Mouse (Mus musculus): ENCODE results near the gene Ccdc137. TPM values are rescaled to one million over a fixed set of nuclear protein-coding genes. Genes with fewer than 3 reads are reported as not detected.

Ccdc137 gene
- polyA plus RNA-seq, 1 experiment from 2014 or later, result 25.4 TPM

GRCm38 (mm10) chr11:120437857-120438385, 20.0 kb upstream of the Ccdc137 start:
- Histone ChIP-seq H3K27me3 (ENCODE audit: control insufficient read depth, insufficient read depth, low read length) (no peaks in the 10 kb centered on the region), H3K27ac (ENCODE audit: low read length) (peak overlapping the region; percentile 81)
- 24% methylated on average over 12 of the region's 12 CpGs for WGBS

GRCm38 (mm10) chr11:120442344-120442743, 15.6 kb upstream of the Ccdc137 start, which contains the start of gene Tspan10:
Gene Tspan10, plus strand, starts transcription at chr11:120442644.
- no peak within 1 kb of the TSS for H3K9ac ChIP-seq (ENCODE audit: low read length)
- H3K27me3 ChIP-seq (ENCODE audit: control insufficient read depth, insufficient read depth, low read length), result no peaks in the 10 kb centered on the region
- no peak within 1 kb of the TSS for H3K4me3 ChIP-seq (ENCODE audit: low read length)
- no peaks in the 10 kb centered on the region for H3K4me1 ChIP-seq (ENCODE audit: control insufficient read depth, insufficient read depth, low read length)
- no peaks in the 10 kb centered on the region for H3K36me3 ChIP-seq (ENCODE audit: control insufficient read depth, insufficient read depth)
- H3K9me3 ChIP-seq (replicated peaks; ENCODE audit: control insufficient read depth, low read length), result no peaks in the 10 kb centered on the region
- no peak within 1 kb of the TSS for H3K27ac ChIP-seq (ENCODE audit: low read length)
- no peak for ATAC-seq (replicated peaks; ENCODE audit: extremely low read depth, insufficient read depth, low FRiP score)
- WGBS, result 82% methylated on average over 3 of the region's 3 CpGs
- no peak within 1 kb of the TSS for H3K4me2 ChIP-seq (ENCODE audit: low read depth, low read length)

More at GRCm38 (mm10) chr11:120437857-120438385, 20.0 kb upstream of the Ccdc137 start:
- Histone ChIP-seq H3K4me1 (ENCODE audit: control insufficient read depth, insufficient read depth, low read length) (peaks cover 11% of the 10 kb centered on the region), H3K36me3 (ENCODE audit: control insufficient read depth, insufficient read depth) (peaks cover 10% of the 10 kb centered on the region), H3K4me3 (ENCODE audit: low read length) (peak overlapping the region; percentile 98), H3K4me2 (ENCODE audit: low read depth, low read length) (peak overlapping the region; percentile 81), H3K9ac (ENCODE audit: low read length) (peak overlapping the region; percentile 96), H3K9me3 (replicated peaks; ENCODE audit: control insufficient read depth, low read length) (no peaks in the 10 kb centered on the region)
- no peak for ATAC-seq (replicated peaks; ENCODE audit: extremely low read depth, insufficient read depth, low FRiP score)

GRCm38 (mm10) chr11:120442765-120443280, 15.1 kb upstream of the Ccdc137 start:
- no peak for ATAC-seq (replicated peaks; ENCODE audit: extremely low read depth, insufficient read depth, low FRiP score)
- WGBS, result 88% methylated on average over 3 of the region's 3 CpGs
- Histone ChIP-seq H3K9ac (ENCODE audit: low read length) (no peak overlapping the region), H3K27ac (ENCODE audit: low read length) (no peak overlapping the region), H3K36me3 (ENCODE audit: control insufficient read depth, insufficient read depth) (no peaks in the 10 kb centered on the region), H3K9me3 (replicated peaks; ENCODE audit: control insufficient read depth, low read length) (no peaks in the 10 kb centered on the region), H3K4me3 (ENCODE audit: low read length) (no peak overlapping the region), H3K4me2 (ENCODE audit: low read depth, low read length) (no peak overlapping the region), H3K4me1 (ENCODE audit: control insufficient read depth, insufficient read depth, low read length) (no peaks in the 10 kb centered on the region), H3K27me3 (ENCODE audit: control insufficient read depth, insufficient read depth, low read length) (no peaks in the 10 kb centered on the region)

- H3K9ac ChIP-seq (ENCODE audit: low read length), result no peak overlapping the region
- ATAC-seq (replicated peaks; ENCODE audit: extremely low read depth, insufficient read depth, low FRiP score), result no peak
- H3K4me2 ChIP-seq (ENCODE audit: low read depth, low read length), result no peak overlapping the region
- no peaks in the 10 kb centered on the region for H3K27me3 ChIP-seq (ENCODE audit: control insufficient read depth, insufficient read depth, low read length)
- no peaks in the 10 kb centered on the region for H3K4me1 ChIP-seq (ENCODE audit: control insufficient read depth, insufficient read depth, low read length)
- 64% methylated on average over 6 of the region's 6 CpGs for WGBS
- H3K36me3 ChIP-seq (ENCODE audit: control insufficient read depth, insufficient read depth), result no peaks in the 10 kb centered on the region
- H3K27ac ChIP-seq (ENCODE audit: low read length), result no peak overlapping the region
- H3K4me3 ChIP-seq (ENCODE audit: low read length), result no peak overlapping the region
- H3K9me3 ChIP-seq (replicated peaks; ENCODE audit: control insufficient read depth, low read length), result no peaks in the 10 kb centered on the region
These were observed 13.8 kb upstream of the Ccdc137 start for GRCm38 (mm10) chr11:120444106-120444505.

GRCm38 (mm10) chr11:120445475-120445874, 12.4 kb upstream of the Ccdc137 start:
- H3K27me3 ChIP-seq (ENCODE audit: control insufficient read depth, insufficient read depth, low read length), result no peaks in the 10 kb centered on the region
- H3K4me1 ChIP-seq (ENCODE audit: control insufficient read depth, insufficient read depth, low read length), result no peaks in the 10 kb centered on the region
- H3K9ac ChIP-seq (ENCODE audit: low read length), result no peak overlapping the region
- ATAC-seq (replicated peaks; ENCODE audit: extremely low read depth, insufficient read depth, low FRiP score), result no peak
- H3K9me3 ChIP-seq (replicated peaks; ENCODE audit: control insufficient read depth, low read length), result no peaks in the 10 kb centered on the region
- no peak overlapping the region for H3K4me2 ChIP-seq (ENCODE audit: low read depth, low read length)
- no peak overlapping the region for H3K4me3 ChIP-seq (ENCODE audit: low read length)
- 50% methylated on average over 3 of the region's 3 CpGs for whole genome bisulfite sequencing
- no peak overlapping the region for H3K27ac ChIP-seq (ENCODE audit: low read length)
- no peaks in the 10 kb centered on the region for H3K36me3 ChIP-seq (ENCODE audit: control insufficient read depth, insufficient read depth)

- no peaks in the 10 kb centered on the region for H3K27me3 ChIP-seq (ENCODE audit: control insufficient read depth, insufficient read depth, low read length)
- no peaks in the 10 kb centered on the region for H3K4me1 ChIP-seq (ENCODE audit: control insufficient read depth, insufficient read depth, low read length)
- 78% methylated on average over 7 of the region's 7 CpGs for WGBS
- H3K36me3 ChIP-seq (ENCODE audit: control insufficient read depth, insufficient read depth), result no peaks in the 10 kb centered on the region
- no peaks in the 10 kb centered on the region for H3K9me3 ChIP-seq (replicated peaks; ENCODE audit: control insufficient read depth, low read length)
- H3K4me3 ChIP-seq (ENCODE audit: low read length), result no peak overlapping the region
- H3K27ac ChIP-seq (ENCODE audit: low read length), result no peak overlapping the region
- no peak overlapping the region for H3K4me2 ChIP-seq (ENCODE audit: low read depth, low read length)
- H3K9ac ChIP-seq (ENCODE audit: low read length), result no peak overlapping the region
- no peak for ATAC-seq (replicated peaks; ENCODE audit: extremely low read depth, insufficient read depth, low FRiP score)
These were observed 10.7 kb upstream of the Ccdc137 start for GRCm38 (mm10) chr11:120447179-120447578.

- WGBS, result 46% methylated on average over 3 of the region's 3 CpGs
These were observed 5.7 kb upstream of the Ccdc137 start for GRCm38 (mm10) chr11:120452246-120452645.

GRCm38 (mm10) chr11:120453306-120453705, 4.6 kb upstream of the Ccdc137 start, which contains the start of gene Pde6g:
Gene Pde6g, minus strand, starts transcription at chr11:120453500.
- no peak within 1 kb of the TSS for H3K4me2 ChIP-seq (ENCODE audit: low read depth, low read length)
- WGBS, result 80% methylated on average over 4 of the region's 4 CpGs
- H3K4me1 ChIP-seq (ENCODE audit: control insufficient read depth, insufficient read depth, low read length), result peaks cover 5% of the 10 kb centered on the region
- no peak within 1 kb of the TSS for H3K4me3 ChIP-seq (ENCODE audit: low read length)
- H3K9me3 ChIP-seq (replicated peaks; ENCODE audit: control insufficient read depth, low read length), result no peaks in the 10 kb centered on the region
- no peak within 1 kb of the TSS for H3K9ac ChIP-seq (ENCODE audit: low read length)
- H3K27ac ChIP-seq (ENCODE audit: low read length), result no peak within 1 kb of the TSS
- no peak for ATAC-seq (replicated peaks; ENCODE audit: extremely low read depth, insufficient read depth, low FRiP score)
- H3K27me3 ChIP-seq (ENCODE audit: control insufficient read depth, insufficient read depth, low read length), result no peaks in the 10 kb centered on the region
- H3K36me3 ChIP-seq (ENCODE audit: control insufficient read depth, insufficient read depth), result no peaks in the 10 kb centered on the region

More at GRCm38 (mm10) chr11:120452246-120452645, 5.7 kb upstream of the Ccdc137 start:
- ATAC-seq (replicated peaks; ENCODE audit: extremely low read depth, insufficient read depth, low FRiP score), result no peak
- no peak overlapping the region for H3K9ac ChIP-seq (ENCODE audit: low read length)
- peaks cover 5% of the 10 kb centered on the region for H3K4me1 ChIP-seq (ENCODE audit: control insufficient read depth, insufficient read depth, low read length)
- no peak overlapping the region for H3K4me2 ChIP-seq (ENCODE audit: low read depth, low read length)
- H3K9me3 ChIP-seq (replicated peaks; ENCODE audit: control insufficient read depth, low read length), result no peaks in the 10 kb centered on the region
- H3K27me3 ChIP-seq (ENCODE audit: control insufficient read depth, insufficient read depth, low read length), result no peaks in the 10 kb centered on the region
- no peak overlapping the region for H3K27ac ChIP-seq (ENCODE audit: low read length)
- no peak overlapping the region for H3K4me3 ChIP-seq (ENCODE audit: low read length)
- H3K36me3 ChIP-seq (ENCODE audit: control insufficient read depth, insufficient read depth), result no peaks in the 10 kb centered on the region

GRCm38 (mm10) chr11:120454965-120455364, 3.0 kb upstream of the Ccdc137 start:
- Histone ChIP-seq H3K27ac (ENCODE audit: low read length) (no peak overlapping the region), H3K4me3 (ENCODE audit: low read length) (no peak overlapping the region), H3K36me3 (ENCODE audit: control insufficient read depth, insufficient read depth) (peaks cover 2% of the 10 kb centered on the region; the same call in 1 of the 2 replicates), H3K9me3 (replicated peaks; ENCODE audit: control insufficient read depth, low read length) (no peaks in the 10 kb centered on the region), H3K4me2 (ENCODE audit: low read depth, low read length) (no peak overlapping the region), H3K4me1 (ENCODE audit: control insufficient read depth, insufficient read depth, low read length) (peaks cover 12% of the 10 kb centered on the region), H3K9ac (ENCODE audit: low read length) (no peak overlapping the region), H3K27me3 (ENCODE audit: control insufficient read depth, insufficient read depth, low read length) (no peaks in the 10 kb centered on the region)
- no peak for ATAC-seq (replicated peaks; ENCODE audit: extremely low read depth, insufficient read depth, low FRiP score)
- WGBS, result 91% methylated on average over 4 of the region's 4 CpGs

Measured in heart, embryonic 16.5 days (tissue).